Mouse (Mus musculus) thymus, adult 2 months (tissue): ENCODE measurements around the gene Ankrd9.

Experiments used
- CTCF ChIP-seq: fragments of 200-500 bp; IDR thresholded peaks from 2 replicates; pipeline ENCODE4 v1.5.1; 2012; ENCODE audit warnings: mild to moderate bottlenecking, control low read depth, low read length, moderate library complexity, borderline replicate concordance; ENCODE audit not compliant: control insufficient read depth, poor library complexity, insufficient read depth; ENCODE audit errors: extremely low read depth
- POLR2A ChIP-seq: fragments of 200-500 bp; IDR thresholded peaks from 2 replicates; pipeline ENCODE4 v1.6.1; 2012; ENCODE audit warnings: mild to moderate bottlenecking, low read length, control low read depth, moderate library complexity; ENCODE audit not compliant: control insufficient read depth, poor library complexity, insufficient read depth; ENCODE audit errors: extremely low read depth

DNA sequence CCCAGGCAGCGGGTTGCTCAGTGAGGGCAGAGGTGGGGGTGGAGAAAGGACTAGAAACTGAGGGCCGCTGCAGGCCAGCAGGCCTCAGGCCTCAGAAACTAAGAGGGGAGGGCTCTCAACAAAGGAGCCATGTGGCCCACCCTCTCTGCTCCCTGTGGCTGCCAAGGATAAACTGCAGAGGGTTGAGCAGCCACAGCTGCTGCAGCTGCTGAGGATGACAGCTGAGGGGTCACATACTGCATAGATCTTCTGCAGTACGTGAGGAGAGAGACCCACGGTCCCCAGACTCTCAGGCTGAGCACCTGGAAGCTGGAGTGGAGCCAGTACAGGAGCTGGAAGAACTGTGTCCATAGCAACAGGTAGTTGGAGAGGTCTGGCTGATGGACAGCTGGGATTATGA lies 5.8 kb upstream of the Ankrd9 start:
- TF ChIP-seq CTCF (no peak), POLR2A (no peak)
